Mouse (Mus musculus) midbrain, embryonic 12.5 days (tissue): ENCODE measurements around the gene Egflam. TPM values are rescaled to one million over a fixed set of nuclear protein-coding genes. Genes with fewer than 3 reads are reported as not detected.

Source experiments
- ATAC-seq: fragments of 200-750 bp; cut with Nextera tagmentation; 2 replicates; pipeline ENCODE4 v1.8.0; 2017; ENCODE audit warnings: low read depth, moderate TSS enrichment, moderate library complexity; ENCODE audit not compliant: low FRiP score
- H3K27ac ChIP-seq: fragments of 300-500 bp; sonication (generic); replicated peaks from 2 replicates; pipeline ENCODE4 v1.5.1; 2016; ENCODE audit warnings: mild to moderate bottlenecking
- H3K27me3 ChIP-seq: fragments of 300-500 bp; sonication (generic); 2 replicates; pipeline ENCODE4 v1.6.1; 2016; ENCODE audit warnings: mild to moderate bottlenecking
- H3K36me3 ChIP-seq: fragments of 300-500 bp; sonication (generic); 2 replicates; pipeline ENCODE4 v1.6.1; 2016
- H3K4me1 ChIP-seq: fragments of 300-500 bp; sonication (generic); 2 replicates; pipeline ENCODE4 v1.6.1; 2016
- H3K4me2 ChIP-seq: fragments of 300-500 bp; sonication (generic); replicated peaks from 2 replicates; pipeline ENCODE4 v1.6.1; 2016; ENCODE audit warnings: mild to moderate bottlenecking, moderate library complexity
- H3K4me3 ChIP-seq: fragments of 300-500 bp; sonication (generic); 2 replicates; pipeline ENCODE4 v1.5.1; 2016; ENCODE audit warnings: mild to moderate bottlenecking
- H3K9ac ChIP-seq: fragments of 300-500 bp; sonication (generic); replicated peaks from 2 replicates; pipeline ENCODE4 v1.6.1; 2016; ENCODE audit warnings: mild to moderate bottlenecking, moderate library complexity
- H3K9me3 ChIP-seq: fragments of 300-500 bp; sonication (generic); 2 replicates; pipeline ENCODE4 v1.6.1; 2016; ENCODE audit warnings: mild to moderate bottlenecking
- whole genome bisulfite sequencing: fragments of 180-500 bp; shearing (Covaris S2); methylation state at CpG from one replicate; pipeline ENCODE4 v1.1.7; 2016; 5-methylcytosine and 5-hydroxymethylcytosine counted together
- polyA plus RNA-seq: library from polyadenylated mRNA; unstranded; fragments of >200 nt; fragmentation: Nextera tagmentation; extraction: Ambion mirVana; gene quantifications from 2 replicates; pipeline ENCODE4 v1.2.1, GENCODE M21; 2016

The Egflam gene
- polyA plus RNA-seq, 1 experiment from 2014 or later = 13.0 TPM

DNA sequence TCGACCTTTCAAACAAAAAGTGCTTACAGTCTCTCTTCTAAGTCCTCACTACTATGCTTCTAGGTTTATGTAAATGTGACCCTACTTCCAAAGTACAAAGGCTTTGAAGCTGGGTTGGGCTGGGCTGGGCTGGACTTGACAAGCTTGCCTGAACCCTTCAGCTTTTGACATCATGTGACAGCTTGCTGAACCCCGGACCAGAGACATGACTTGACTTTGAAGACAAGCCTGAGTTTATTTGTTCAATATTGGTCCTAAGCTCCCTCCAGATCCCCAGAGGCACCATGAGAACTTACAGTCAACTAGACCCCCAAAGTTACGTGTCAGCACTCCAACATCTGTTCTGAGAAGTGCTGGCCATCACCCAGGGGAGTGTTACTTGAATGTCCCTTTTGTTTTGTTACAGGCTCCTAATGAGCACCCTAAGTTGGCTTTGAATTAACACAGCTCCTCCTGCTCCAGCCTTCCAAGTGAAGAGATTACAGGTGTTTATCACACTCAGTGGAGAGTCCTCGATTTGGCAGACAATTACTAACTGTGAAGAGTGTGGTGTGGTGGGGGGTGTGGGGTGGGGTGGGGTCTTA lies 109.3 kb downstream of the Egflam start:
- H3K9ac ChIP-seq = no peak overlapping the region
- H3K9me3 ChIP-seq = no peaks in the 10 kb centered on the region
- ATAC-seq = no peak
- H3K36me3 ChIP-seq = no peaks in the 10 kb centered on the region
- H3K4me3 ChIP-seq = no peak overlapping the region
- H3K27me3 ChIP-seq = no peaks in the 10 kb centered on the region
- WGBS = 56% methylated on average over 4 of the region's 4 CpGs
- H3K4me2 ChIP-seq = no peak overlapping the region
- H3K4me1 ChIP-seq = peaks cover 5% of the 10 kb centered on the region; the same call in 1 of the 2 replicates
- H3K27ac ChIP-seq = no peak overlapping the region

DNA sequence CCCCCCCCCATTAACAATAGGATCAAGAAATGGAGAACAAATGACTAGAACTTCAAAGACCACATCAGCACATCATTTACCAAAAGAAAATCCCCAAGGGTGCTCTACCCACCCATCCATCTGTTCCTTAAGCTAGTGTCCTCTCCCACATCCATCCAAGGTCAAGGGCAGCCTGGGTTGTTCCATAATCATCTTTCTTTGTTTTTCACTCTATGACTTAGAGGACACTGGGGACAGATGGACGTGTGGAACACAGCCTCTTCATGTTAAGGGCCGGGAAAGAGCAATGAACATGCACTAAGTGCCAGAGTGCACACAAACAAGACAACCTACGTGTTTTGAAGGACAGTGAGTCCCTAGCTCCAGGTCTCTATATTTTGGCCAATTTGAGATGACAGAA lies 110.3 kb downstream of the Egflam start:
- Histone ChIP-seq H3K27me3 (no peaks in the 10 kb centered on the region), H3K9ac (no peak overlapping the region), H3K4me3 (no peak overlapping the region), H3K4me2 (no peak overlapping the region), H3K9me3 (no peaks in the 10 kb centered on the region), H3K36me3 (no peaks in the 10 kb centered on the region), H3K27ac (no peak overlapping the region), H3K4me1 (peaks cover 3% of the 10 kb centered on the region; the same call in 1 of the 2 replicates)
- 81% methylated on average over 3 of the region's 3 CpGs for WGBS
- ATAC-seq = no peak

DNA sequence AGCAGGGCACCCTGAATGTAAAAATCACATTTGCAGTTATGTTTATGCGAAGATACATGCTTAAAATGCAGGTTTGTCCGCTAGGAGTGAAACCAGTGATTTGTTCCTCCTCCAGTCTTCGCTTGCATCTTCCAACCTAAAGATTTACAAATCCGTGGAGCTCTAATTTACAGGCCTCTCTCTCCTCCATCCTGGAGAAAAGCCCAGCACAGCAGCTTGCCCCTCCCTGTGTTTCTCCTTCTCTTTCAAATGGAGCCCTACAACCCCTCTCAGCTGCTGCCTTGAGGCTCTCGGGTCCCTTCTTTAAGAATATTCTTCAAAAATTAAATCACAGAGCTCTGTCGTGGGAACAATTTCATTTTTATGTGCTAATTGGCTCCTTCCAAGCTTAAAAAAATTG lies 116.6 kb downstream of the Egflam start:
- Histone ChIP-seq H3K4me3 (no peak overlapping the region), H3K9me3 (no peaks in the 10 kb centered on the region), H3K27ac (no peak overlapping the region), H3K36me3 (no peaks in the 10 kb centered on the region), H3K4me1 (no peaks in the 10 kb centered on the region), H3K4me2 (no peak overlapping the region), H3K27me3 (no peaks in the 10 kb centered on the region), H3K9ac (no peak overlapping the region)
- 58% methylated on average over 6 of the region's 6 CpGs for WGBS
- ATAC-seq = no peak

DNA sequence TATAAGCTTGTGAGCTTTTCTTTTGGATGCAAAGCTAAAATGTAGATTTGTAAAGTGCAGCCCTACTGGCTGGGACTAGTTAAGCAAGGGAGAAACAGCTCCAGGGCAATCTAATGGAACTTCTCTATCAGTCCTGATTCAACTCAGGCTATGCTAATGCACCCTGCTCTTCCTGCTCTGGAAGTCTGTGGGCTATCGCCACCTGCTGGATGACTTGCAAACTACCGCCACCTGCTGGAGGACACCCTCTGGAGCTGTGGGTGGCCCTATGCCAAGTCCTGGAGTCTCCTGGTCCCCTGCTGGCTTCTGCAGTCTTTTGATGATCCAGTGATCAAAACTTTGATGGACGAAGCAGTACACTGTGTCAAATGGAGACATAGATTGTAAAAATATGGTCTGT lies 134.4 kb downstream of the Egflam start:
- Histone ChIP-seq H3K36me3 (no peaks in the 10 kb centered on the region), H3K9ac (no peak overlapping the region), H3K27ac (no peak overlapping the region), H3K4me1 (no peaks in the 10 kb centered on the region), H3K4me2 (no peak overlapping the region), H3K9me3 (no peaks in the 10 kb centered on the region), H3K27me3 (no peaks in the 10 kb centered on the region), H3K4me3 (no peak overlapping the region)
- ATAC-seq = no peak; the same call in 1 of the 2 replicates
- 14% methylated on average over 3 of the region's 3 CpGs for WGBS

DNA sequence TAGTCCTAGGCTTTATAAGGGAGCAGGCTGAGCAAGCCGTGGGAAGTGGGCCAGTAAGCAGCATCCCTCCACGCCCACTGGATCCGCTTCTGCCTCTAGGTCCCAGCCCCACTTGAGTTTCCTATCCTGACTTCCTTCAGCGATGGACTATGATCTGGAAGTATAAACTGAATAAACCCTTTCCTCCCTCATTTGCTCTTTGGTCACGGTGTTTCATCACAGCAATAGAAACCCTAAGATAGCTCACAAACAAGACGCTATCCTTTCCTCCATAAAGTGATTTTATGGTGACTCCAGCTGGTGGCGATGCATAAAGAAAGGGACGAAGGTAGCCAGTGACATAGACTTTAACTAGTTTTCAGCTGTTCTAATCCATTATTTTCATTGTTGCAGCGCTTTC lies 134.9 kb downstream of the Egflam start:
- Histone ChIP-seq H3K27me3 (no peaks in the 10 kb centered on the region), H3K36me3 (no peaks in the 10 kb centered on the region), H3K4me1 (no peaks in the 10 kb centered on the region), H3K27ac (no peak overlapping the region), H3K4me2 (no peak overlapping the region), H3K9me3 (no peaks in the 10 kb centered on the region), H3K4me3 (no peak overlapping the region), H3K9ac (no peak overlapping the region)
- WGBS = 92% methylated on average over 9 of the region's 9 CpGs
- ATAC-seq = no peak

DNA sequence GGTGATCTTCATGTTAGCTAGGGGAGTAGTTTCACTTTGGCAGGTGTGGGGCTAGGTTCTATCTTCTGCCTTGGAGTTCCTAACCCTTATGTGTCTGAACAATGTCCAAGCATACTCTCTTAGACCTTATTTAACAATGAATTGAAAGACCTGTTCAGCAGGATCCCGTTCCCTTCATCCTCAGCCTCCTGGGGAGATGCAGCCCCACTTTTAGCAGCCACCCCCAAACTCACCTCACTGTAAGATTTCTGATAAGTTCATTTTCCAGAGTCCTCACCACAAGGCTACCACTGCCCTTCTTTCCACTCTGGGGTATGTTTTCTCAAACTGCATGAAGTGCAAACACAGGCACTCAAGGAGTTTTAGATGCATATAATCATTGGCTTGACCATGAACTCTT lies 136.8 kb downstream of the Egflam start:
- Histone ChIP-seq H3K27ac (no peak overlapping the region), H3K27me3 (no peaks in the 10 kb centered on the region), H3K4me2 (no peak overlapping the region), H3K36me3 (no peaks in the 10 kb centered on the region), H3K9ac (no peak overlapping the region), H3K4me1 (no peaks in the 10 kb centered on the region), H3K9me3 (no peaks in the 10 kb centered on the region), H3K4me3 (no peak overlapping the region)
- WGBS = 83% methylated on average over 1 of the region's 1 CpGs
- ATAC-seq = no peak

DNA sequence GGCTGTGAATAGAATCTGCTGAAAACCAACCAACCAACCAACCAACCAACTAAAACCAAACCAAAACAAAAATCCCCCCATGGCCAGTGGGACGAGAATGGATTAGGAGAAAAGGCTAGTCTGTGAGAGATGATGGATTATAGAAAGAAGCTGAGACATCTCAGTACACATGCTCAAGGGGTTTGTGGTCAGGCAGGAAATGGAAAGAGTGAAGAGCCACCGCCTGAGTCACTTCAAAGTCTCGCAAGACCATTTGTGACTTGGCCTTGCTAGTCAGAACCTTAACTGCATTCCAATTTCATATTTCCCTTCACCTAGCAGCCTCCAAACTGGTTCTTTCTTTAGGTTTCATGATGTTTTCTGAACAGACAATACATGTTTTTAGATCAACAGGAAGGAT lies 141.6 kb downstream of the Egflam start:
- Histone ChIP-seq H3K4me2 (no peak overlapping the region), H3K9ac (no peak overlapping the region), H3K27ac (no peak overlapping the region), H3K27me3 (no peaks in the 10 kb centered on the region), H3K4me1 (no peaks in the 10 kb centered on the region), H3K36me3 (no peaks in the 10 kb centered on the region), H3K9me3 (no peaks in the 10 kb centered on the region), H3K4me3 (no peak overlapping the region)
- WGBS = 83% methylated on average over 3 of the region's 3 CpGs
- no peak for ATAC-seq

DNA sequence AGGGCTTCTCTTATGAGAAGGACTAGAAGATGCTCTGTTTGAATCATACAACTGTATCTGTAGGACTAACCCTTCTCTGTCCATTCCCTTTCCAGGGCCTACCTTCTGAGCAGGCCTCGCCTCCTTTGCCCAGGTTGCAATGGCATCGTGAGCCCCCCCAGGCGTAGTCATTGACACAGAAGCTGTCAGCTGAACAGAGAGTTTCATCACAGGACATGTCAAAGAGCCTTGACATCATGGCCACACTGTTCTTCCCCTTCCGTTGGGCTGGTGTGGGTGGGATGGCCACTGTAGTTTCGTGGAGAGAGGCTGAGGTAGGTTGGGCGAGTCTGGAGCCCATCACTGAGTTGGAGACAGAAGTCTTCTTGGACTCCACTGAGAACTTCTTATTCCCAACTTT lies 144.9 kb downstream of the Egflam start:
- no peaks in the 10 kb centered on the region for H3K4me1 ChIP-seq
- no peak overlapping the region for H3K9ac ChIP-seq
- WGBS = 93% methylated on average over 6 of the region's 6 CpGs
- H3K9me3 ChIP-seq = no peaks in the 10 kb centered on the region
- H3K27me3 ChIP-seq = no peaks in the 10 kb centered on the region
- no peak overlapping the region for H3K4me3 ChIP-seq
- no peak overlapping the region for H3K4me2 ChIP-seq
- ATAC-seq = no peak
- H3K27ac ChIP-seq = no peak overlapping the region
- H3K36me3 ChIP-seq = no peaks in the 10 kb centered on the region

DNA sequence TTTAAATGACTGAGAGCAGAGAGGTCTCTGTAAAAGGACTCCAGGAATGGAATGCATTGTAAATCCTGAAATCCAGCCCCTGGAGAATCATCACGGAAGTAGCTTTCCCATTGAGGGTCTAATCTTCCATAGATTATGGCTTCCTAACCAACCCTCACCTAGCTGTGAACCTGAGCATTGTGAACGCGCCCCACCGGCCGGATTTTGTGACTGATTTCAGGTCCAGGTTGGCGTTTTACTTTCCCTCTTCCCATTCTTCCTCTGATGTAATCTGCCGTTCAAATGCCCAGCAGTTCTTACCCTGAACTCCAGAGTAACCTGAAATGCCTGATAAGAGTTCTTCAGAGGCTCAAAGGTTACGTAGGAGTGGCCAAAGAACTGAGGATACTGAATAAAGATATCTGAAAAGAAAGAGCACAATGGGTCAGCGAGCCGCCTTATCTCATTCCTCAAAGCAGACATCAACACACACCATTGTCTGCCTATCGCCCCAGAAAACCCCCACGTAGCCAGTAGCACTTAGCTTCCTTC lies 146.0 kb downstream of the Egflam start:
- no peak for ATAC-seq
- 77% methylated on average over 12 of the region's 12 CpGs for WGBS
- Histone ChIP-seq H3K27me3 (no peaks in the 10 kb centered on the region), H3K9ac (no peak overlapping the region), H3K4me1 (no peaks in the 10 kb centered on the region), H3K27ac (no peak overlapping the region), H3K9me3 (no peaks in the 10 kb centered on the region), H3K36me3 (no peaks in the 10 kb centered on the region), H3K4me2 (no peak overlapping the region), H3K4me3 (no peak overlapping the region)

DNA sequence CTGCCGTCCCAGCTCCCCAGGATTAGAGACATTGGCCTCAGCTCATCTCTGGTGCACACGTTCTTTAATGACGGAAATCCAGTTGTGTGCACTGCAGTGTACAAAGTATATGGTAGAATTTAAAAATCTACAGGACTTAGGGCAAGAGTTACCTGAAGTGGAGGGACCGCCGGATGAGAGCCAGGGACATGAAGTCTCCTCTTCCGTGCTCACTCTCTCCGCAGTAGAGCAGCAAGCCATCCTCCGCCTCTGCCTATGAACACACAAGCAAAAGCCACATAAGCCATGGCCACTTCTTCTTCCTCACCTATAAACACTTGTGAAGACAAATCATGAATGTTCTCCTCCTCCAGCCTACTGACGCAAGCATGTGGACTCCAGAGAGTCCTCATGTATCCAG lies 147.2 kb downstream of the Egflam start:
- Histone ChIP-seq H3K27me3 (no peaks in the 10 kb centered on the region), H3K9ac (no peak overlapping the region), H3K4me1 (no peaks in the 10 kb centered on the region), H3K4me3 (no peak overlapping the region), H3K27ac (no peak overlapping the region), H3K9me3 (no peaks in the 10 kb centered on the region), H3K36me3 (no peaks in the 10 kb centered on the region), H3K4me2 (no peak overlapping the region)
- no peak for ATAC-seq
- 95% methylated on average over 9 of the region's 9 CpGs for WGBS

DNA sequence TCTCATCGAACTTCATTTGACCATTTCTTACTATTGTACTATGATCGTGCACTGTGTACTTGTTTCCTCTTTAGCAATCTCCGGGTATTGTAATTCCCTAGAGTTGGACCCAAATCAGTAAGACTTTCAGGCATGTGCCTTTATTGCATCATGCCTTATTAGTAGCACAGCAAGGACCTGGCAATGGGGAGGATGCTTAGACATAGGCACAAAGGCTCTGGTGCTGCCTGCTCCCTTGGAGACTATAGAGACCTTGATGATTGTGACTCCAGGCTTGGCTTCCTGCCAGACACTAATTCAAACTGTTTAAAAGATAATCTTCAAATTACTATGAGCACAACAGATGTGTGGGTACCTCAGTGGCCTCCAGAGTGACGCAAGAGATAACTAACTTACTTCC lies 149.0 kb downstream of the Egflam start:
- Histone ChIP-seq H3K9me3 (no peaks in the 10 kb centered on the region), H3K27me3 (no peaks in the 10 kb centered on the region), H3K27ac (no peak overlapping the region), H3K4me3 (no peak overlapping the region), H3K36me3 (no peaks in the 10 kb centered on the region), H3K4me1 (no peaks in the 10 kb centered on the region), H3K4me2 (no peak overlapping the region), H3K9ac (no peak overlapping the region)
- 92% methylated on average over 4 of the region's 4 CpGs for WGBS
- no peak for ATAC-seq

DNA sequence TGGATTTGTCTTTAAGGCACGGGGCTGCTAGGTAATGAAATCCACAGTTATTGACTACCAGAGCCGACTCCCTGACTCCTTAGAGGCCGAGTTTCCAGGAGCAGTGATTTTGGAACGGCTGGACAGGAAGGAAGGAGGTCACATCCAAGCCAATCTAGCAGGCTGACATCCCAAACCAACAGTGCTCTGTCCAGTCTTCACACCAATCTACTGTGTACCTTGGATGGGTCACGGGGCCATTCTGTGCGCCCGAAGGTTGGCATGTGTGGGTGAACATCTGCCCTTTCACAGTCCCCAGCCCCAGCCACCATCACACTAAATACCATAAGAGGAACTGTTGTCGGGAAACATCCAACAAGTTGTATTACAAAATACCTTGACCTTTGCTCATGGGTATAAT lies 150.9 kb downstream of the Egflam start:
- no peaks in the 10 kb centered on the region for H3K4me1 ChIP-seq
- no peak overlapping the region for H3K4me2 ChIP-seq
- H3K9ac ChIP-seq = no peak overlapping the region
- no peaks in the 10 kb centered on the region for H3K9me3 ChIP-seq
- no peak overlapping the region for H3K4me3 ChIP-seq
- H3K36me3 ChIP-seq = no peaks in the 10 kb centered on the region
- H3K27ac ChIP-seq = no peak overlapping the region
- 86% methylated on average over 8 of the region's 8 CpGs for WGBS
- ATAC-seq = no peak
- H3K27me3 ChIP-seq = no peaks in the 10 kb centered on the region
